Mouse (Mus musculus): ENCODE data around the gene Hist1h1a.

DNA sequence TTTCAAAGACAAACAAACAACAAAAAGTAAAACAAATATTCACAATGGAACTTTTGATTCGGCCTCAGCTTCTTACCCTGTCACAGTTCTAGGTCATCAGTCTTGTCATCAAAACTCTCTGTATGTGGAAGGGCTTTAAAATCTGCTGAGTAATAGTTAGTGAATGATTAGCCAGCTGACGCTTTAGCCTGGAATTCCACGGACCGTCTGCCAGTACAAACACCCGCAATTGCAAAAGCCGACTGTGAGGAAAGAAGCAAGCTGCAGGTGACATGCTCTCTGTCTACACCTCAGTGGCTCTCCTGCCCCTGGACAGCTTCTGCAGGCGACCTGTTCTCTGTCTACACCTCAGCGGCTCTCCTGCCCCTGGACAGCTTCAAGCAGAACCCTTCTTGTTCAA is 33.0 kb upstream of the Hist1h1a start:
- TF ChIP-seq POLR2A (IDR thresholded peaks at IDR 0.05; ENCODE audit: control insufficient read depth, low read depth, low read length) (no peak), CTCF (IDR thresholded peaks at IDR 0.05; ENCODE audit: control insufficient read depth, insufficient read depth, insufficient replicate concordance, low read depth, low read length) (no peak)

All from testis, adult 2 months (tissue).